Comparison of ENCODE assay signal across 8 mouse cellular contexts in the genomic region with DNA sequence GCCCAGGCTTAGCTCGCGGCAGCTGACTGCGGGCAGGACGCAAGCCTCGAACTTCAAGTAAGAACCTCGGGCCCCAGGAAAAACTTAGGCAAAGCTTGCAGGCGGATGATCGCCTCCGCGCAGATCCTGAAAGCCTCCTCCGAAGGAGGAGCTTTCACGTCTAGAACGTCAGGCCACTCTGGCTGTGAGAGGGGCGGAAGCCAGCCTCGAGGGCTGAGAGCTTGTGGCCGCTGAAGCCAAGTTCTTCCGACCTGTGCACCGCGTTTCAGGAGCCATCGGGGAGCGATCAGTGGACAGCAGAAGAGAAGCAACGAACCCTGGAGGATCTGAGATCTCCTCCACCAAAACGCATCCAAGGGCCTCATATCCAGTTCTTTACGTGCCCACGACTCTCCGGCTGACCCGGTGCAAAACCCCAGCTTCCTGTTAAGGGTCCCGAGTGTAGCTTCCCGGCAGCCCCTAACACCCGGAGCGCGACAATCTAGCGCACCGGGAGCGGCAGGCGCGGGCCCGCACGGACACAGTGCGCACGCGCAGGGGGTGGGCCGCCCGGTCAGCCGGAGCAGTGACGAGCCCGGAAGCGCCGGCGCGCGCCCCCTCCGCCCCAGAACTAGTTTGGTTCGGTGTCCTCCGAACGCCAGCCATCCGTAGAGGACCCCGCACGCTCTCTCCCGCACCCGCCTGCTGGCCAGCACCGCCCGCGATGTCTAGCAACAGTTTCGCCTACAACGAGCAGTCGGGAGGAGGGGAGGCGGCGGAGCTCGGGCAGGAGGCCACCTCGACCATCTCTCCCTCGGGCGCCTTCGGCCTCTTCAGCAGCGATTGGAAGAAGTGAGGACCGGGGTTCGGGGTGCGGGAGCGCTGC. TPM values are rescaled to one million over a fixed set of nuclear protein-coding genes. Genes with fewer than 3 reads are reported as not detected.
A peak's percentile ranks its signal among the peaks of the same experiment; 100 is the strongest.
DNase-seq lines count a peak whose midpoint lies in the region; ATAC-seq and TF ChIP-seq lines count a peak whose summit lies in the region.

TSS of gene Ap3b1 (plus strand) at position 560 of the 865 bp plus-strand sequence.

- ATAC-seq in embryonic facial prominence, embryonic 14.5 days (ENCODE audit: low read depth): peak; percentile 96
- peak; percentile 95 for ATAC-seq in limb, embryonic 15.5 days (ENCODE audit: insufficient number of reproducible peaks, low FRiP score, low TSS enrichment, low read depth)

- TF ChIP-seq EP300 in heart, adult 2 months (IDR thresholded peaks at IDR 0.05; ENCODE audit: insufficient read depth, low read depth, low read length): no peak

- no peak for TF ChIP-seq CTCF in heart, adult 2 months (IDR thresholded peaks at IDR 0.05)

- intact Hi-C loops in heart, adult 2 months (cut with DNase I): loop anchor here (2.0 to 5.0 kb wide), 2 partner anchors 72 to 586 kb away; partner anchors contain the start of gene Arsb

- H3K36me3 ChIP-seq in embryonic facial prominence, embryonic 14.5 days (ENCODE audit: control insufficient read depth, insufficient read depth, low read length): 0 out of 2 replicates have a peak, but pooled peaks cover 4% of the 10 kb centered on the region
- H3K36me3 ChIP-seq in heart, adult 2 months (ENCODE audit: control insufficient read depth, insufficient read depth, low read length): no peaks in the 10 kb centered on the region
- no peaks in the 10 kb centered on the region for H3K36me3 ChIP-seq in limb, embryonic 15.5 days

- peaks cover 11% of the 10 kb centered on the region; the same call in 1 of the 2 replicates for H3K4me1 ChIP-seq in embryonic facial prominence, embryonic 14.5 days (ENCODE audit: control insufficient read depth, insufficient read depth, low read length)
- peaks cover 4% of the 10 kb centered on the region for H3K4me1 ChIP-seq in heart, adult 2 months (ENCODE audit: control insufficient read depth, insufficient read depth, low read length)
- peaks cover 15% of the 10 kb centered on the region for H3K4me1 ChIP-seq in limb, embryonic 15.5 days

- H3K4me3 ChIP-seq in embryonic facial prominence, embryonic 14.5 days (ENCODE audit: low read depth, low read length): peak within 1 kb of the TSS; percentile 90
- H3K4me3 ChIP-seq in heart, adult 2 months: peak within 1 kb of the TSS; percentile 99
- H3K4me3 ChIP-seq in limb, embryonic 15.5 days: peak within 1 kb of the TSS; percentile 87

- TF ChIP-seq POLR2A in heart, adult 2 months (IDR thresholded peaks at IDR 0.05; ENCODE audit: insufficient read depth, low read depth, low read length): peak; percentile 87

- peak; percentile 89 for DNase-seq in 416B (ENCODE audit: low read depth)
- DNase-seq in adrenal gland, postnatal 4 days (ENCODE audit: low spot score in 2 of 2): peak; percentile 82 to 83
- peak; percentile 94 for DNase-seq in embryonic facial prominence, embryonic 14.5 days (ENCODE audit: low spot score)
- DNase-seq in heart, adult 2 months: peak; percentile 93 to 94
- peak; percentile 82 to 86 for DNase-seq in kidney, adult 8-10 months
- peak; percentile 50 to 66 for DNase-seq in monocyte, adult 2 months (ENCODE audit: low read depth in 1 of 2, low spot score in 2 of 2)
- DNase-seq in spleen, postnatal 36 days (ENCODE audit: low spot score in 2 of 2): peak; percentile 84 to 85

- no peaks in the 10 kb centered on the region for H3K27me3 ChIP-seq in embryonic facial prominence, embryonic 14.5 days (replicated peaks; ENCODE audit: control insufficient read depth, insufficient read depth, low read length)
- H3K27me3 ChIP-seq in heart, adult 2 months (ENCODE audit: control insufficient read depth, insufficient read depth, low read length): no peaks in the 10 kb centered on the region
- no peaks in the 10 kb centered on the region for H3K27me3 ChIP-seq in limb, embryonic 15.5 days

- 0% methylated on average over 40 of the region's 79 CpGs for WGBS in embryonic facial prominence, embryonic 14.5 days
- under 1% methylated on average over 79 of the region's 79 CpGs for WGBS in heart, adult 2 months
- under 1% methylated on average over 75 of the region's 79 CpGs for WGBS in limb, embryonic 15.5 days

- peaks cover 2% of the 10 kb centered on the region for H3K79me2 ChIP-seq in heart, adult 2 months (replicated peaks; ENCODE audit: control insufficient read depth, insufficient read depth, low read length)

- peak within 1 kb of the TSS; percentile 78 for H3K4me2 ChIP-seq in embryonic facial prominence, embryonic 14.5 days (ENCODE audit: low read depth, low read length)
- H3K4me2 ChIP-seq in limb, embryonic 15.5 days: peak within 1 kb of the TSS; percentile 85

- no peaks in the 10 kb centered on the region for H3K9me3 ChIP-seq in embryonic facial prominence, embryonic 14.5 days (ENCODE audit: control insufficient read depth, low read length)
- H3K9me3 ChIP-seq in limb, embryonic 15.5 days: no peaks in the 10 kb centered on the region

- peak within 1 kb of the TSS; percentile 89 for H3K27ac ChIP-seq in embryonic facial prominence, embryonic 14.5 days (replicated peaks; ENCODE audit: low read depth, low read length)
- peak within 1 kb of the TSS; percentile 86 for H3K27ac ChIP-seq in heart, adult 2 months
- H3K27ac ChIP-seq in limb, embryonic 15.5 days: peak within 1 kb of the TSS; percentile 93

- H3K9ac ChIP-seq in embryonic facial prominence, embryonic 14.5 days (ENCODE audit: low read depth, low read length): peak within 1 kb of the TSS; percentile 93
- H3K9ac ChIP-seq in heart, adult 2 months (ENCODE audit: low read depth, low read length): peak within 1 kb of the TSS; percentile 93
- H3K9ac ChIP-seq in limb, embryonic 15.5 days: peak within 1 kb of the TSS; percentile 89

RNA-seq across cellular contexts. Expression of gene Ap3b1, which starts in this region (rescaled TPM):
- total RNA-seq in adrenal gland, postnatal 4 days (2021): 10 to 100 TPM; 48.1 to 53.5 TPM
- 41.5 and 44.2 TPM in 2 replicates for polyA plus RNA-seq in embryonic facial prominence, embryonic 14.5 days (2014; fragmentation: Nextera tagmentation; extraction: Ambion mirVana)
- 10 to 100 TPM; 23.4 to 27.5 TPM for total RNA-seq in heart, adult 2 months (2021)
- 16.6 and 27.9 TPM in 2 replicates for polyA plus RNA-seq in heart, adult 2 months (2012; rRNA removed)
- 44.0 and 44.1 TPM in 2 replicates for polyA plus RNA-seq in limb, embryonic 15.5 days (2015; fragmentation: Nextera tagmentation; extraction: Ambion mirVana)

Comparison
In these comparisons a context has a peak if more than half of its experiments do, and no peak if none do; other contexts are left out.
1. Peak in every context shown above with its lines: DNase-seq, ATAC-seq, H3K4me3 ChIP-seq and H3K27ac ChIP-seq.